Mouse (Mus musculus) MEL (cell line): Measurements from ENCODE around the gene Ndrg3.

Source experiments
- CTCF ChIP-seq, 3 experiments: IDR thresholded peaks in 2 of 3; conservative IDR thresholded peaks in 1 of 3; 2 replicates each; pipeline ENCODE4 v1.5.1; 2011 to 2012; ENCODE audit warnings: low read length in 3 of 3, low read depth in 2 of 3, mild to moderate bottlenecking in 2 of 3, improper control_type of control experiment in 1 of 3, inconsistent platforms in 1 of 3, mixed read lengths in 1 of 3, moderate library complexity in 1 of 3; ENCODE audit not compliant: control insufficient read depth in 1 of 3, insufficient read depth in 1 of 3, poor library complexity in 1 of 3, severe bottlenecking in 1 of 3
- POLR2A ChIP-seq, 2 experiments: IDR thresholded peaks; 2 replicates each; pipeline ENCODE4 v1.6.1; 2011 to 2012; ENCODE audit warnings: low read length in 2 of 2, mild to moderate bottlenecking in 2 of 2, control low read depth in 1 of 2, improper control_type of control experiment in 1 of 2, low read depth in 1 of 2, moderate library complexity in 1 of 2; ENCODE audit not compliant: control insufficient read depth in 1 of 2, insufficient read depth in 1 of 2, poor library complexity in 1 of 2

- TF ChIP-seq CTCF (IDR thresholded peaks at IDR 0.05 in 2 of 3, conservative IDR thresholded peaks at IDR 0.05 in 1 of 3; ENCODE audit: control insufficient read depth in 1 of 3, insufficient read depth in 1 of 3, low read depth in 2 of 3, low read length in 3 of 3, poor library complexity in 1 of 3, severe bottlenecking in 1 of 3) (no peak), POLR2A (IDR thresholded peaks at IDR 0.05; ENCODE audit: control insufficient read depth in 1 of 2, insufficient read depth in 1 of 2, low read depth in 1 of 2, low read length in 2 of 2, poor library complexity in 1 of 2) (no peak)
Measured at GRCm38 (mm10) chr2:156916419-156917125, 75.3 kb downstream of the Ndrg3 start.
